Mouse (Mus musculus): ENCODE measurements around the gene Spred2.

DNA sequence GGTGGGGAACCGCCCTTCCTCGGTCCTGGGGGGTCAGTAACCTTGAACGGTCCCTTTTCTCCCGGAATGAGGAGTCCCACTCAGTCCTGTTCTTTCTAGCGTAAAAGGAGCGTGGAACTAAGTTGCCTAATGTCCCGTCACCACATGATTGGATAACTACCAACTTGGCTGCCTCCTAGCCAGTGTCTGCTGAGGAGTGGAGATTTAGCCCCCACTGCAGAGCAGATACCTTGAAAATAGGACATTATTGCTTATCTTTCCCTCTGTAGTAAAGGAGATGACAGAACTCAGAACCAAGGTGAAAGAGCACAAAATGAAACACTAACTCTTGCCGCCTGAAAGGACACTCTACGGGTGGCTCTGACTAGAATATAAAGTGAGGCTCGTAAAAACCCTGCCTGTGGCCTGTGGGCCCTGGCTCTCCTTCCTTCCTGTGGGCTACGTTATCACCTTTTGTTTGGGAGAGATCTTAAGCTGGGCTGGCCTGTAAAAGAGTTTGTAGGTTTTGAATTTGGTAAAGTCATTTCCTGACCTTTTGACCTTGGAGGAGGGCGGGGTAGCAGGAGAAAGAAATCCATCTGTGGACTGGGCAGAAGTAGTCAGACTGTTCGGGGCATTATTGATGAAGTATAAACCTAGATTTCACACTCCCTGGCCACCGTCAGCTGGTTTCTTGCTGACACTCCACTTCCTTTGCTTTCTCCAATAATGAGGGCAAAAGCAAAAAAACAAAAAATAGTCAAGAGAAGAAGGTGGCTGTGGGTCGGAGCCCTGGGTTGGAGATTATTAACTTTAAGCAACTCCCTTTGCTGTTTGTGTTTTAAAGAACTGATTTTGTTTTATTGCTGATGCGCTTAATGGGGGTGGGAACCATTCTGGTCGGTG lies 62.9 kb downstream of the Spred2 start:
- TF ChIP-seq EP300 (IDR thresholded peaks at IDR 0.05; ENCODE audit: low read depth): no peak
- no peak for TF ChIP-seq CTCF (IDR thresholded peaks at IDR 0.05; ENCODE audit: low read depth)
